Mouse (Mus musculus) embryonic fibroblast, embryonic 13.5 days (primary cell): Measurements from ENCODE around the gene Gm17402.

ENCODE experiments used
- CTCF ChIP-seq: IDR thresholded peaks from 2 replicates; pipeline ENCODE4 v1.5.1; 2011; ENCODE audit warnings: mild to moderate bottlenecking, control low read depth, low read length, moderate library complexity, borderline replicate concordance; ENCODE audit not compliant: insufficient read depth
- POLR2A ChIP-seq: IDR thresholded peaks from 2 replicates; pipeline ENCODE4 v1.6.1; 2011; ENCODE audit warnings: low read depth, mild to moderate bottlenecking, control low read depth, low read length, moderate library complexity

DNA sequence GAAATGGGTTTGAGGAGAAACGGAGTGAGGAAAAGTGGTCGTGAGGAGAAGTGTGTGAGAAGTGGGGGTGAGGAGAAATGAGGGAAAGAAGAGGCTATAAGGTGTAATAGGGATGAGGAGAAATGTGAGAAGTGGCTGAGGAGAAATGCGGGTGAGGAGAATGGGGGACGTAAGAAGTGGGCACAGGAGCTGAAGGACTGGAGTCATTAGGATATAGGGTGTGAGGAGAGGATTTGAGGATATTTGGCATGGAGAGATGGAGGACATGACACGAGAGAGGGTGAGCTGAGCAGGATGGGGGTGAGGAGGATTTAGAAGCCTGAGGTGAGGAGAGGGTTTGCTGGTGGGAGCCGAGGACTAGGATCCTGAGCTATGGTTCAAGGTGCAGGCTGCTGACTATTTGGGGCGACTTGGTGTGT, 594 bp downstream of the Gm17402 start:
- TF ChIP-seq CTCF (no peak), POLR2A (no peak)
